ENCODE assay signal across 7 mouse cellular contexts in the genomic region with DNA sequence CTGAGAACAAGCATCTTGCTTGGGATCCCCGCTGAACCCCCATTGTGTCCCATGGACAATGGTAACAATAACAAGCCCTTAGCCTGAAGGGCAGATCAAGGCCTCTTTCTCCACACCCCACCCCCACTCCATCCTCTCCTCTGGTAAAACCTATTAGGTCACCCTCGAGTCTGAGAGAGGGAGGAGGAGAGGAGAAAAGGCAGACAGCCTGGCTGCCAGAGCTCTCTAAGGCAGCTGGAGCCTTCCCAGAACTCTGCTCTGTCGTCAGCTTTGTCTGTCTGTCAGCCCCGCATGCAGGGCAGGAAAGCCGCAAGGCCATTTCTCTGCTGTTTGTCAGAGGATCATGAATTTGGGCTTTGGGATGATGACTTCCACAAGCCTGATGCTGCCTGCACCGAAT.
A peak's percentile ranks its signal among the peaks of the same experiment; 100 is the strongest.
DNase-seq lines count a peak whose midpoint lies in the region; ATAC-seq and TF ChIP-seq lines count a peak whose summit lies in the region.

No protein-coding gene starts in this region.

- 0 out of 2 replicates have a peak overlapping the region, but pooled peaks have one; percentile 8 for H3K27ac ChIP-seq in ES-Bruce4 (ENCODE audit: insufficient read depth, low read length)
- no peak overlapping the region for H3K27ac ChIP-seq in forebrain, postnatal 0 days (ENCODE audit: low read depth, low read length)
- H3K27ac ChIP-seq in intestine, embryonic 15.5 days: peak overlapping the region; percentile 14

- no peak for TF ChIP-seq CTCF in ES-Bruce4 (IDR thresholded peaks at IDR 0.05; ENCODE audit: low read depth, low read length)
- TF ChIP-seq CTCF in forebrain, postnatal 0 days (IDR thresholded peaks at IDR 0.05; ENCODE audit: low read depth): no peak

- DNase-seq in ES-CJ7 (ENCODE audit: low read depth, low spot score): peak; percentile 88
- peak; percentile 19 for DNase-seq in forebrain, postnatal 0 days
- DNase-seq in retina, postnatal 1 day: peak; percentile 57
- DNase-seq in B cell, adult 2 months: no peak
- no peak for DNase-seq in ovary, postnatal 36 days (ENCODE audit: low spot score)

- H3K4me2 ChIP-seq in forebrain, postnatal 0 days (ENCODE audit: low read depth): no peak overlapping the region
- no peak overlapping the region for H3K4me2 ChIP-seq in intestine, embryonic 15.5 days (replicated peaks)

- H3K4me1 ChIP-seq in ES-Bruce4 (ENCODE audit: control insufficient read depth, insufficient read depth, low read length): no peaks in the 10 kb centered on the region
- H3K4me1 ChIP-seq in forebrain, postnatal 0 days (ENCODE audit: insufficient read depth): no peaks in the 10 kb centered on the region
- peaks cover 12% of the 10 kb centered on the region; the same call in 1 of the 2 replicates for H3K4me1 ChIP-seq in intestine, embryonic 15.5 days (replicated peaks)

- H3K9ac ChIP-seq in ES-Bruce4 (ENCODE audit: low read depth, poor library complexity, severe bottlenecking): no peak overlapping the region
- H3K9ac ChIP-seq in forebrain, postnatal 0 days: 0 out of 2 replicates have a peak overlapping the region, but pooled peaks have one; percentile 22
- no peak overlapping the region for H3K9ac ChIP-seq in intestine, embryonic 15.5 days

- H3K27me3 ChIP-seq in ES-Bruce4 (ENCODE audit: control insufficient read depth, insufficient read depth, low read length, poor library complexity, severe bottlenecking): no peaks in the 10 kb centered on the region; the same call in 1 of the 2 replicates
- H3K27me3 ChIP-seq in forebrain, postnatal 0 days (ENCODE audit: insufficient read depth, low read length): no peaks in the 10 kb centered on the region
- H3K27me3 ChIP-seq in intestine, embryonic 15.5 days (replicated peaks): no peaks in the 10 kb centered on the region

- TF ChIP-seq EP300 in ES-Bruce4 (IDR thresholded peaks at IDR 0.05; ENCODE audit: insufficient read depth, low read depth, low read length): peak; percentile 70; the same call in 1 of the 2 replicates

- TF ChIP-seq POLR2A in ES-Bruce4 (IDR thresholded peaks at IDR 0.05; ENCODE audit: insufficient read depth, low read length): no peak

- H3K4me3 ChIP-seq in ES-Bruce4 (ENCODE audit: low read depth, low read length): no peak overlapping the region
- no peak overlapping the region; the same call in 1 of the 2 replicates for H3K4me3 ChIP-seq in forebrain, postnatal 0 days (ENCODE audit: low read depth, low read length)
- H3K4me3 ChIP-seq in intestine, embryonic 15.5 days (replicated peaks): no peak overlapping the region

- WGBS in forebrain, postnatal 0 days: 4% methylated on average over 6 of the region's 6 CpGs
- 26% methylated on average over 6 of the region's 6 CpGs for WGBS in intestine, embryonic 15.5 days

- ATAC-seq in forebrain, postnatal 0 days: peak; percentile 38; the same call in 1 of the 2 replicates
- peak; percentile 73 for ATAC-seq in intestine, embryonic 15.5 days

- peaks cover 8% of the 10 kb centered on the region; the same call in 1 of the 2 replicates for H3K9me3 ChIP-seq in ES-Bruce4 (replicated peaks; ENCODE audit: control insufficient read depth, insufficient read depth, low read length, poor library complexity, severe bottlenecking)
- no peaks in the 10 kb centered on the region for H3K9me3 ChIP-seq in forebrain, postnatal 0 days (ENCODE audit: low read length)
- H3K9me3 ChIP-seq in intestine, embryonic 15.5 days: no peaks in the 10 kb centered on the region

- H3K36me3 ChIP-seq in ES-Bruce4 (ENCODE audit: control insufficient read depth, insufficient read depth, low read length, poor library complexity, severe bottlenecking): no peaks in the 10 kb centered on the region
- H3K36me3 ChIP-seq in forebrain, postnatal 0 days (ENCODE audit: insufficient read depth): no peaks in the 10 kb centered on the region
- no peaks in the 10 kb centered on the region for H3K36me3 ChIP-seq in intestine, embryonic 15.5 days

Comparison
In these comparisons a context has a peak if more than half of its experiments do, and no peak if none do; other contexts are left out.
1. DNase-seq: peak in ES-CJ7 (single experiment), forebrain, postnatal 0 days (single experiment) and retina, postnatal 1 day (single experiment); none in B cell, adult 2 months (0 of 2) and ovary, postnatal 36 days (single experiment).